Mouse (Mus musculus) hindbrain, embryonic 15.5 days (tissue): ENCODE measurements around the gene Il4ra. TPM values are rescaled to one million over a fixed set of nuclear protein-coding genes. Genes with fewer than 3 reads are reported as not detected.

Source experiments
- ATAC-seq: fragments of 200-750 bp; cut with Nextera tagmentation; 2 replicates; pipeline ENCODE4 v1.8.0; 2017; ENCODE audit warnings: low read depth, moderate number of reproducible peaks, moderate TSS enrichment; ENCODE audit not compliant: low FRiP score
- H3K27ac ChIP-seq: fragments of 300-500 bp; sonication (generic); replicated peaks from 2 replicates; pipeline ENCODE4 v1.5.1; 2015; ENCODE audit warnings: mild to moderate bottlenecking, inconsistent platforms
- H3K27me3 ChIP-seq: fragments of 300-500 bp; sonication (generic); 2 replicates; pipeline ENCODE4 v1.6.1; 2015; ENCODE audit warnings: control low read depth, inconsistent platforms
- H3K36me3 ChIP-seq: fragments of 300-500 bp; sonication (generic); 2 replicates; pipeline ENCODE4 v1.6.1; 2015; ENCODE audit warnings: control low read depth, inconsistent platforms
- H3K4me1 ChIP-seq: fragments of 300-500 bp; sonication (generic); replicated peaks from 2 replicates; pipeline ENCODE4 v1.6.1; 2015; ENCODE audit warnings: control low read depth, inconsistent platforms
- H3K4me2 ChIP-seq: fragments of 300-500 bp; sonication (generic); 2 replicates; pipeline ENCODE4 v1.6.1; 2015; ENCODE audit warnings: moderate library complexity, mild to moderate bottlenecking, inconsistent platforms
- H3K4me3 ChIP-seq: fragments of 300-500 bp; sonication (generic); 2 replicates; pipeline ENCODE4 v1.5.1; 2015; ENCODE audit warnings: mild to moderate bottlenecking, inconsistent platforms
- H3K9ac ChIP-seq: fragments of 300-500 bp; sonication (generic); 2 replicates; pipeline ENCODE4 v1.6.1; 2015; ENCODE audit warnings: inconsistent platforms
- H3K9me3 ChIP-seq: fragments of 300-500 bp; sonication (generic); 2 replicates; pipeline ENCODE4 v1.6.1; 2016; ENCODE audit warnings: control low read depth, inconsistent platforms
- WGBS: fragments of 180-500 bp; shearing (Covaris S2); methylation state at CpG from one replicate; pipeline ENCODE4 v1.1.7; 2015; 5-methylcytosine and 5-hydroxymethylcytosine counted together
- polyA plus RNA-seq: library from polyadenylated mRNA; unstranded; fragments of >200 nt; fragmentation: Nextera tagmentation; extraction: Ambion mirVana; gene quantifications from 2 replicates; pipeline ENCODE4 v1.2.1, GENCODE M21; 2015

Il4ra gene
- polyA plus RNA-seq, 1 experiment from 2014 or later = 4.8 TPM

- H3K9me3 ChIP-seq = no peaks in the 10 kb centered on the region
- H3K4me2 ChIP-seq = no peak overlapping the region
- H3K27me3 ChIP-seq = no peaks in the 10 kb centered on the region
- no peak overlapping the region for H3K9ac ChIP-seq
- H3K27ac ChIP-seq = no peak overlapping the region
- H3K36me3 ChIP-seq = no peaks in the 10 kb centered on the region
- no peaks in the 10 kb centered on the region for H3K4me1 ChIP-seq
- ATAC-seq = no peak
- no peak overlapping the region for H3K4me3 ChIP-seq
- WGBS = 90% methylated on average over 4 of the region's 4 CpGs
These were observed 41.9 kb downstream of the Il4ra start for GRCm38 (mm10) chr7:125593831-125594230.

GRCm38 (mm10) chr7:125596406-125596805 lies 44.5 kb downstream of the Il4ra start:
- Histone ChIP-seq H3K4me1 (no peaks in the 10 kb centered on the region), H3K9me3 (no peaks in the 10 kb centered on the region), H3K27me3 (no peaks in the 10 kb centered on the region), H3K27ac (no peak overlapping the region), H3K36me3 (no peaks in the 10 kb centered on the region), H3K9ac (no peak overlapping the region), H3K4me3 (no peak overlapping the region), H3K4me2 (no peak overlapping the region)
- ATAC-seq = no peak
- 78% methylated on average over 3 of the region's 3 CpGs for WGBS

DNA sequence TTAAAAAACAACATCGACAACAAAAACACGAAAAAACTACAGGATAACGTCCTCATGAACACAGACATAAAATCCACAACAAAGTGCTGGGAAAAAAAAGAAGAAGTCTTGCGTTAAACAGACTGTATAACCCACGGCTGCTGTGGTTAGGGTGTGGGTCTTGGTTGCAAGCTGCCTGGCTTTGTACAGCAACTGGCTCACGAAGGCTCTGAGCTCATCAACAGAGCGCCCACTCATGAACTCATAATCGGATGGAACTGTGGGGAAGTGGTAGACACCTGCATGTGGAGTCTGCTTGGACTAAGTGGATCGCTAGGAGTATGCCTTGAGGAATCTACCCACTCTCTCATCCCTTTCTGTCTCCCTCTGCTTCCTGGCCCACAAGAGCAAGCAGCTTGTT lies 45.2 kb downstream of the Il4ra start:
- H3K27ac ChIP-seq = no peak overlapping the region
- H3K27me3 ChIP-seq = no peaks in the 10 kb centered on the region
- WGBS = 87% methylated on average over 9 of the region's 9 CpGs
- no peak for ATAC-seq
- H3K9ac ChIP-seq = no peak overlapping the region
- H3K4me2 ChIP-seq = no peak overlapping the region
- H3K4me3 ChIP-seq = no peak overlapping the region
- no peaks in the 10 kb centered on the region for H3K36me3 ChIP-seq
- no peaks in the 10 kb centered on the region for H3K9me3 ChIP-seq
- H3K4me1 ChIP-seq = no peaks in the 10 kb centered on the region

DNA sequence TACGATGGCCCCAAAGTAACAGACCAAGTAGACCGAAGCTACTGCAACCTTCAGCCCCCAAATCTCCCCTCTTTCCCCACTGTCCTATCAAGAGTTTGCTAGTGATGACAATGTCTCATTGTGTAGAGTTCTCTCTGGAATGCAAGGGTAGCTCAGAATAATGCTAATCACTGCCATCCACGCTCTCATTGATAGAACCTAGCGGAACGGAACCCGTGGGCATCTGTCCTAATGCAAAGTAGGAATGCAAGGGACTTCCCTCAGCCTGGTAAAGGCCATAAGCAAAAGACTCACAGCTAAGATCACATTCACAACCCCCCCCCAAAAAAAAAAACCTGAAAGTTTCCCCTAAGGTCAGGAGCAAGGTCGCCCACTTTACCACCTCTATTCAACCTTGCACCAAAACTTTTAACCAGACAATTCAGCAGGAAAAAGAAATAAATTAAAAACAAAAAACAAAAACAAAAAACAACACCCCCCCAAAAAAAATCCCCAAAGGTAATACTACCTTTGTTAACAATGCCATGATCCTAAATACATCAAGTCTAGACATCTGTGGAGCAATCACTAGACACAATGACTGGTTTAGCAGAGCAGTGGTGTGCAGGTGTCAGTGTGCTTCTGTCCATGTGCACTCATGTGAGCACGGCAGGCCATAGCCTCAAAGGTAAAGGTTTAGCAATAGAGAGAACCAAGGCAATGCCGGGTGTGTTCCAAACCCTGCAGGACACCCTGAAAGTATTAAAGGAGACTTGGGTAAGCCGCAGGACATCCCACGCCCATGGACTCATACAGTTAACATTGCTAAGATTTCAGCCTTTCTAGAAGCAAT lies 45.8 kb downstream of the Il4ra start:
- no peak for ATAC-seq
- 85% methylated on average over 11 of the region's 11 CpGs for WGBS

DNA sequence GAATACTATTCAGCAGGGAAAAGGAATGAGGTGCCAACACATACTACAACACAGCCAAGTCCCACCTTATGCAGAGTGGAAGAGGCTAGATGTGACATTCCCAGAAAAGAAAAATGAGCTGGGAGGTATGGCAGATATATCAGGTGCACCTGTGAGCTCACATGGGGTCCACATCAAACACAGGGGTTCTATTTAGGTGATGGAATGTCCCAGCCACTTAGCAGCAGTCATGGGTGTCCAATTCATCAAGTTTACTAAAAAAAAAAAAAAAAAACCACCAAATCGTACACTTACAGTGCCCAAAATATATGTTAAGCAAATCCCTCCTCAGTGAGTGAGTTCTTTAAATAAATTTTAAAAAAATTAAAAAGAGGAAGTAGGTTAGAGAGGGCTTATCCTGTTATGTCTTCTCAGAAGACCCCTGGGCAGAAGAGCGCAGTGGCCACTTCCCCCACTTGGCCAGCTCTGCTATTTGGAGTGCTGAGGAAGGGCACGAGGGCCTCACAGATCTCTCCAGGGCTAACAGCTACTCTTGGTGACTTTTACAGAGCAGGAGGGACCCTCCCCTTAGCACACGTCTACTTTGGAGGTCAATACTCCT lies 47.6 kb downstream of the Il4ra start:
- WGBS = 79% methylated on average over 4 of the region's 4 CpGs

More for the DNA sequence above, 45.8 kb downstream of the Il4ra start:
- H3K36me3 ChIP-seq = no peaks in the 10 kb centered on the region
- H3K4me1 ChIP-seq = no peaks in the 10 kb centered on the region
- no peak overlapping the region for H3K27ac ChIP-seq
- H3K9me3 ChIP-seq = no peaks in the 10 kb centered on the region
- H3K27me3 ChIP-seq = no peaks in the 10 kb centered on the region
- no peak overlapping the region for H3K4me2 ChIP-seq
- no peak overlapping the region for H3K9ac ChIP-seq
- no peak overlapping the region for H3K4me3 ChIP-seq

DNA sequence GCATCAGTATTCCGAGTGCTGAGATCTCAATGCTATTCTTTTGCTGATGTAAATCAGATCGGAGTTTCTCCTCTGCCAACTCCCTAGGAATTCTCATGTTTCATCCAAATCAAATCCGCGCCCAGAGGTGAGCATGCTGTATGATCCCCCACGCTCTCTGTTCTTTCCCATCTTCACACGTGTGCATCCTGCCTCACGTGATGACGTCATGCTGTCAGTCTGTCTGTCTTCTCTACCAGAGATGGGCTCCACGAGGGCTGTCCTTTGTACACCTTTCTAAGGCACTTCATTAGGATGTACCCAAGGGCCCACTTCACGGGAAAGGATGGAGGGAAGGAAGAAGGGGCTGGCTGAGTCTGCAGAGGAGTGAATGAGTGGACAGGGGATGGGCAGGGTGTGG lies 48.2 kb downstream of the Il4ra start:
- 74% methylated on average over 10 of the region's 10 CpGs for WGBS
- no peak overlapping the region for H3K4me3 ChIP-seq
- no peaks in the 10 kb centered on the region for H3K27me3 ChIP-seq
- no peaks in the 10 kb centered on the region for H3K36me3 ChIP-seq
- no peaks in the 10 kb centered on the region for H3K4me1 ChIP-seq
- no peak overlapping the region for H3K27ac ChIP-seq
- no peak overlapping the region for H3K4me2 ChIP-seq
- no peak for ATAC-seq
- H3K9ac ChIP-seq = no peak overlapping the region
- H3K9me3 ChIP-seq = no peaks in the 10 kb centered on the region

More for the DNA sequence above, 47.6 kb downstream of the Il4ra start:
- no peaks in the 10 kb centered on the region for H3K36me3 ChIP-seq
- H3K4me3 ChIP-seq = no peak overlapping the region
- H3K27ac ChIP-seq = no peak overlapping the region
- H3K4me1 ChIP-seq = no peaks in the 10 kb centered on the region
- no peak overlapping the region for H3K9ac ChIP-seq
- no peaks in the 10 kb centered on the region for H3K9me3 ChIP-seq
- no peak overlapping the region for H3K4me2 ChIP-seq
- ATAC-seq = no peak
- no peaks in the 10 kb centered on the region for H3K27me3 ChIP-seq

GRCm38 (mm10) chr7:125600612-125601279 lies 48.8 kb downstream of the Il4ra start:
- Histone ChIP-seq H3K4me1 (no peaks in the 10 kb centered on the region), H3K27me3 (no peaks in the 10 kb centered on the region), H3K4me2 (no peak overlapping the region), H3K4me3 (no peak overlapping the region), H3K9me3 (no peaks in the 10 kb centered on the region), H3K27ac (no peak overlapping the region), H3K9ac (no peak overlapping the region), H3K36me3 (no peaks in the 10 kb centered on the region)
- 51% methylated on average over 6 of the region's 6 CpGs for WGBS
- ATAC-seq = no peak

DNA sequence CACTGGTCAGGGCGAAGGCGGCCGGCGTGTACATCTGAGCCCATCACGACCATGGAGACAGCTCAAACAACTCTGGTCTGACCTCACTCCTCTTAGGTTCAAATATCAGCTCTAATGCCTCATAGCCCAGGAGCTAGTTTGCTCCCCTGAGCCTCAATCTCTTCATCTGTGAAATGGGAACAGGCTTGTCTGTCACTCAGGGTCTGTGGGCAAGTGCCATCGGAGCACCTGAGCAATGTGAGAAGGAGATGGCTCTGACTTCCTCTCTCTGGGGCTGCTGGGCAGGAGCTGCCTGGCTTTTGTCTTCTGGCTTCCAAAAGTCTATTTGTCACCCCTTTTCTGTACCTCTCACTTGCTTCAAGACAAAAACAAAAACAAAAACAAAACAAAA lies 49.4 kb downstream of the Il4ra start:
- WGBS = 89% methylated on average over 6 of the region's 6 CpGs
- Histone ChIP-seq H3K27me3 (no peaks in the 10 kb centered on the region), H3K9me3 (no peaks in the 10 kb centered on the region), H3K4me2 (no peak overlapping the region), H3K27ac (no peak overlapping the region), H3K9ac (no peak overlapping the region), H3K4me1 (no peaks in the 10 kb centered on the region), H3K4me3 (no peak overlapping the region), H3K36me3 (no peaks in the 10 kb centered on the region)
- ATAC-seq = no peak

DNA sequence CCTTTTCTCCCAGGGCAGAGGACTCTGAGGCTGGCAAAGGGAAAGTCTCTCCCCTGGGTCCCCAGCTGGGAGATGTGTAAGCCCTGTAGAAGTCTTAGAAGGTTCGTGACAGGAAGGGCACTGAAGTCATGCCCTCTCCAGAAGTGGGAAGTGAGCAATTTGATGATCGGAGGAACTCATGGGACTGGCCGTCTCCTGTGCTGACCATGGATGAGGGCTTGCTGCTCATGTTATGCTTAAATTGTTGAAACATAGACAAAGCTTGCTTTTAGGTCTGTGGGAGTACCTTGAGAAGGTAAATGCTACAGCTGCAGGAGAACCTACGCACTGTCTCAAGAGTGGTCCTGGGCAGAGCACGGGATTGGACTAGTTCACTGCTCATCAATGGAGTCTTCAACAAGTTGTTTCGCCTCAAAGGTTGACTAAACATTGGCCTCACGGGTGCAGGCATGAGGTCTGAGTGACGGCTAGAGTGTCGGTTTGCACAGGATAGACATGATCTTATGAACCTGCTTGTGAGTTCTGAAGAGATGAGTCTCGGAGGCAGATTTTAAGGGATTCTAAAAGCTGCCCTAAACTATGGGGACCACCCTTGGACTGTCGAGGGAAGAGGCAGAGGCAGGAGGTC lies 50.0 kb downstream of the Il4ra start:
- Histone ChIP-seq H3K27me3 (no peaks in the 10 kb centered on the region), H3K4me2 (no peak overlapping the region), H3K9ac (no peak overlapping the region), H3K36me3 (no peaks in the 10 kb centered on the region), H3K27ac (no peak overlapping the region), H3K4me3 (no peak overlapping the region), H3K9me3 (no peaks in the 10 kb centered on the region), H3K4me1 (no peaks in the 10 kb centered on the region)
- no peak for ATAC-seq
- 82% methylated on average over 11 of the region's 11 CpGs for WGBS

DNA sequence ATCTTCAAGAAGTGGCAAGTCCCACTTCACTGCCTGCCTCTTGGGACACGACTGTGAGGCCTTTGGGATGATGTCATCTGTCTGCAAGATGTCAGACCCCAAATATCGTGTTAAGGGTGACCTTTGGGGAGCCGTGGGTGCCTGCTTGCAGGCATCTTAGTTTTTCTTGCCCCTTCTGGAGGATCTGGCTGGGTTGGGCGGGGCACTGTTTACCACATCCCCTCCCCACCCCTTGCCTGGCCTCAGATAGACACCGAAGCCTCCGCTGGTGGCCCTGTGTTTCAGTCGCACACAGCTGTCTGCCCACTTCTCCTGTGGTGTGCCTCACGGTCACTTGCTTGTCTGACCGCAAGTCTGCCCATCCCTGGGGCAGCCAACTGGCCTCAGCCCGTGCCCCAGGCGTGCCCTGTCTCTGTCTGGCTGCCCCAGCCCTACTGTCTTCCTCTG lies 51.3 kb downstream of the Il4ra start, which contains the start of gene Il21r:
Gene Il21r, plus strand, starts transcription at position 245 of the 447 bp plus-strand sequence.
- H3K36me3 ChIP-seq = no peaks in the 10 kb centered on the region

GRCm38 (mm10) chr7:125604362-125605319 lies 52.7 kb downstream of the Il4ra start:
- H3K9me3 ChIP-seq = no peaks in the 10 kb centered on the region
- no peaks in the 10 kb centered on the region for H3K4me1 ChIP-seq
- no peak overlapping the region for H3K27ac ChIP-seq
- H3K36me3 ChIP-seq = no peaks in the 10 kb centered on the region
- H3K27me3 ChIP-seq = no peaks in the 10 kb centered on the region
- no peak for ATAC-seq
- WGBS = 85% methylated on average over 12 of the region's 12 CpGs
- H3K4me2 ChIP-seq = no peak overlapping the region
- H3K4me3 ChIP-seq = no peak overlapping the region
- no peak overlapping the region for H3K9ac ChIP-seq

More for the DNA sequence above, 51.3 kb downstream of the Il4ra start, which contains the start of gene Il21r:
- no peak for ATAC-seq
- Histone ChIP-seq H3K27me3 (no peaks in the 10 kb centered on the region), H3K27ac (no peak within 1 kb of the TSS), H3K4me1 (no peaks in the 10 kb centered on the region), H3K9ac (no peak within 1 kb of the TSS), H3K9me3 (no peaks in the 10 kb centered on the region), H3K4me2 (no peak within 1 kb of the TSS), H3K4me3 (no peak within 1 kb of the TSS)
- 71% methylated on average over 11 of the region's 11 CpGs for WGBS
